In genomic region chr7:98155546-98156279, GRCm38 (mm10) we compare ENCODE assay signal across 8 mouse cellular contexts. TPM values are rescaled to one million over a fixed set of nuclear protein-coding genes. Genes with fewer than 3 reads are reported as not detected.
A peak's percentile ranks its signal among the peaks of the same experiment; 100 is the strongest.
DNase-seq lines count a peak whose midpoint lies in the region; ATAC-seq and TF ChIP-seq lines count a peak whose summit lies in the region.

No protein-coding gene starts in this region.

- TF ChIP-seq EP300 in liver, embryonic 14.5 days (IDR thresholded peaks at IDR 0.05; ENCODE audit: low read depth) = no peak

- 38% methylated on average over 7 of the region's 8 CpGs for WGBS in embryonic facial prominence, embryonic 14.5 days
- 10% methylated on average over 7 of the region's 8 CpGs for WGBS in heart, embryonic 12.5 days
- 4% methylated on average over 8 of the region's 8 CpGs for WGBS in liver, embryonic 14.5 days (ENCODE audit: insufficient replicate concordance)

- H3K36me3 ChIP-seq in C2C12 (ENCODE audit: control insufficient read depth, insufficient read depth) = no peaks in the 10 kb centered on the region
- no peaks in the 10 kb centered on the region for H3K36me3 ChIP-seq in embryonic facial prominence, embryonic 14.5 days (ENCODE audit: control insufficient read depth, insufficient read depth, low read length)
- no peaks in the 10 kb centered on the region for H3K36me3 ChIP-seq in heart, embryonic 12.5 days
- H3K36me3 ChIP-seq in liver, embryonic 14.5 days (replicated peaks; ENCODE audit: control insufficient read depth, insufficient read depth, low read depth) = peaks cover 20% of the 10 kb centered on the region; the same call in 1 of the 2 replicates

- H3K9me3 ChIP-seq in embryonic facial prominence, embryonic 14.5 days (ENCODE audit: control insufficient read depth, low read length) = no peaks in the 10 kb centered on the region
- no peaks in the 10 kb centered on the region for H3K9me3 ChIP-seq in heart, embryonic 12.5 days (replicated peaks)
- H3K9me3 ChIP-seq in liver, embryonic 14.5 days (ENCODE audit: control insufficient read depth, low read length) = no peaks in the 10 kb centered on the region

- DNase-seq in T-cell, adult 2 months (ENCODE audit: low spot score) = peak; percentile 35
- DNase-seq in embryonic facial prominence, embryonic 14.5 days (ENCODE audit: low spot score) = peak; percentile 79
- DNase-seq in kidney, postnatal 10 days = peak; percentile 88
- DNase-seq in liver, embryonic 14.5 days (ENCODE audit: low read depth in 3 of 3, low spot score in 3 of 3) = peak in 1 of 3 experiments; percentile 60
- peak; percentile 66 for DNase-seq in neural tube, embryonic 10.5 days (ENCODE audit: extremely low spot score, low spot score)
- peak; percentile 38 to 53 for DNase-seq in thymus, adult 18-20 months

- H3K4me3 ChIP-seq in C2C12 (ENCODE audit: insufficient read depth, poor library complexity, severe bottlenecking) = no peak overlapping the region
- H3K4me3 ChIP-seq in embryonic facial prominence, embryonic 14.5 days (ENCODE audit: low read depth, low read length) = no peak overlapping the region
- no peak overlapping the region for H3K4me3 ChIP-seq in heart, embryonic 12.5 days
- no peak overlapping the region for H3K4me3 ChIP-seq in liver, embryonic 14.5 days (ENCODE audit: insufficient read depth in 1 of 2, low read depth in 2 of 2, low read length in 2 of 2)

- no peak for ATAC-seq in embryonic facial prominence, embryonic 14.5 days (ENCODE audit: low read depth)
- peak; percentile 71 for ATAC-seq in heart, embryonic 12.5 days (ENCODE audit: insufficient number of reproducible peaks, low FRiP score)
- peak; percentile 49 for ATAC-seq in liver, embryonic 14.5 days (ENCODE audit: insufficient read depth)

- peak; percentile 43 for TF ChIP-seq CTCF in C2C12 (IDR thresholded peaks at IDR 0.05; ENCODE audit: control insufficient read depth, insufficient read depth, insufficient read length)
- peak; percentile 97 for TF ChIP-seq CTCF in liver, embryonic 14.5 days (IDR thresholded peaks at IDR 0.05; ENCODE audit: low read depth)

- no peaks in the 10 kb centered on the region for H3K79me3 ChIP-seq in C2C12 (ENCODE audit: low read depth)

- H3K79me2 ChIP-seq in C2C12 (ENCODE audit: control insufficient read depth, insufficient read depth) = no peaks in the 10 kb centered on the region

- H3K27ac ChIP-seq in embryonic facial prominence, embryonic 14.5 days (replicated peaks; ENCODE audit: low read depth, low read length) = no peak overlapping the region
- H3K27ac ChIP-seq in heart, embryonic 12.5 days (ENCODE audit: poor library complexity, severe bottlenecking) = peak overlapping the region; percentile 62
- peak overlapping the region; percentile 29; the same call in 1 of the 2 replicates for H3K27ac ChIP-seq in liver, embryonic 14.5 days

- H3ac ChIP-seq in C2C12 (ENCODE audit: control insufficient read depth, insufficient read length, low read depth) = no peak overlapping the region

- H3K4me1 ChIP-seq in embryonic facial prominence, embryonic 14.5 days (ENCODE audit: control insufficient read depth, insufficient read depth, low read length) = peaks cover 10% of the 10 kb centered on the region; the same call in 1 of the 2 replicates
- peaks cover 63% of the 10 kb centered on the region for H3K4me1 ChIP-seq in heart, embryonic 12.5 days (replicated peaks)
- peaks cover 33 to 44% of the 10 kb centered on the region in 2 experiments for H3K4me1 ChIP-seq in liver, embryonic 14.5 days (replicated peaks; ENCODE audit: control insufficient read depth in 2 of 2, insufficient read depth in 2 of 2, low read length in 1 of 2)

- H3K9ac ChIP-seq in embryonic facial prominence, embryonic 14.5 days (ENCODE audit: low read depth, low read length) = no peak overlapping the region
- peak overlapping the region; percentile 15; the same call in 1 of the 2 replicates for H3K9ac ChIP-seq in heart, embryonic 12.5 days
- no peak overlapping the region for H3K9ac ChIP-seq in liver, embryonic 14.5 days (replicated peaks)

- H3K4me2 ChIP-seq in embryonic facial prominence, embryonic 14.5 days (ENCODE audit: low read depth, low read length) = no peak overlapping the region
- peak overlapping the region; percentile 5; the same call in 1 of the 2 replicates for H3K4me2 ChIP-seq in heart, embryonic 12.5 days
- no peak overlapping the region for H3K4me2 ChIP-seq in liver, embryonic 14.5 days (ENCODE audit: low read depth)

- H3K27me3 ChIP-seq in C2C12 (ENCODE audit: control insufficient read depth, insufficient read depth, insufficient read length) = no peaks in the 10 kb centered on the region
- H3K27me3 ChIP-seq in embryonic facial prominence, embryonic 14.5 days (replicated peaks; ENCODE audit: control insufficient read depth, insufficient read depth, low read length) = no peaks in the 10 kb centered on the region
- H3K27me3 ChIP-seq in heart, embryonic 12.5 days (replicated peaks) = no peaks in the 10 kb centered on the region
- no peaks in the 10 kb centered on the region for H3K27me3 ChIP-seq in liver, embryonic 14.5 days (ENCODE audit: control insufficient read depth, insufficient read depth, low read length)

TF ChIP-seq in C2C12, 6 proteins besides CTCF, POLR2A, EP300 and RAD21:
- no peak for TF ChIP-seq USF1 (IDR thresholded peaks at IDR 0.05; ENCODE audit: low read depth)
- TF ChIP-seq FOSL1 (IDR thresholded peaks at IDR 0.05; ENCODE audit: insufficient read depth, low read length, poor library complexity, severe bottlenecking) = no peak
- no peak for TF ChIP-seq MYOD1 (IDR thresholded peaks at IDR 0.05; ENCODE audit: control insufficient read depth, insufficient read length, low read depth)
- no peak for TF ChIP-seq MAX (IDR thresholded peaks at IDR 0.05)
- TF ChIP-seq CEBPB (IDR thresholded peaks at IDR 0.05; ENCODE audit: low read depth) = no peak
- no peak for TF ChIP-seq MYOG (IDR thresholded peaks at IDR 0.05; ENCODE audit: control insufficient read depth, extremely low read depth, insufficient read length)

RNA-seq across cellular contexts. Expression of gene Omp, which starts 10.4 kb away (rescaled TPM):
- 0.40 TPM for polyA plus RNA-seq in C2C12 (2012; fragmentation: generic; extraction: Trizol)
- 2.7 and 4.8 TPM in 2 replicates for polyA plus RNA-seq in embryonic facial prominence, embryonic 14.5 days (2014; fragmentation: Nextera tagmentation; extraction: Ambion mirVana)
- 0.19 and 0.20 TPM in 2 replicates for polyA plus RNA-seq in heart, embryonic 12.5 days (2016; fragmentation: Nextera tagmentation; extraction: Ambion mirVana)
- 0.61 and 0.63 TPM in 2 replicates for polyA plus RNA-seq in liver, embryonic 14.5 days (2012; rRNA removed)
- polyA plus RNA-seq in liver, embryonic 14.5 days (2014; fragmentation: Nextera tagmentation; extraction: Ambion mirVana) = 0.24 and 0.44 TPM in 2 replicates

RNA-seq across cellular contexts. Expression of gene Capn5, which starts 22.4 kb away (rescaled TPM):
- 2.5 TPM for polyA plus RNA-seq in C2C12 (2012; fragmentation: generic; extraction: Trizol)
- polyA plus RNA-seq in embryonic facial prominence, embryonic 14.5 days (2014; fragmentation: Nextera tagmentation; extraction: Ambion mirVana) = 5.0 and 6.0 TPM in 2 replicates
- polyA plus RNA-seq in heart, embryonic 12.5 days (2016; fragmentation: Nextera tagmentation; extraction: Ambion mirVana) = 7.4 and 8.0 TPM in 2 replicates
- 13.1 and 13.2 TPM in 2 replicates for polyA plus RNA-seq in liver, embryonic 14.5 days (2012; rRNA removed)
- polyA plus RNA-seq in liver, embryonic 14.5 days (2014; fragmentation: Nextera tagmentation; extraction: Ambion mirVana) = 8.9 and 9.8 TPM in 2 replicates

RNA-seq across cellular contexts. Expression of gene Myo7a, which starts 36.4 kb away (rescaled TPM):
- polyA plus RNA-seq in C2C12 (2012; fragmentation: generic; extraction: Trizol) = 0.06 TPM
- polyA plus RNA-seq in embryonic facial prominence, embryonic 14.5 days (2014; fragmentation: Nextera tagmentation; extraction: Ambion mirVana) = 9.2 and 10.1 TPM in 2 replicates
- polyA plus RNA-seq in heart, embryonic 12.5 days (2016; fragmentation: Nextera tagmentation; extraction: Ambion mirVana) = 13.6 and 14.4 TPM in 2 replicates
- 10.3 and 10.4 TPM in 2 replicates for polyA plus RNA-seq in liver, embryonic 14.5 days (2012; rRNA removed)
- 6.6 and 7.3 TPM in 2 replicates for polyA plus RNA-seq in liver, embryonic 14.5 days (2014; fragmentation: Nextera tagmentation; extraction: Ambion mirVana)

RNA-seq across cellular contexts. Expression of gene B3gnt6, which starts 43.6 kb away (rescaled TPM):
- not detected for polyA plus RNA-seq in C2C12 (2012; fragmentation: generic; extraction: Trizol)
- 0.07 and 0.08 TPM in 2 replicates for polyA plus RNA-seq in embryonic facial prominence, embryonic 14.5 days (2014; fragmentation: Nextera tagmentation; extraction: Ambion mirVana)
- polyA plus RNA-seq in heart, embryonic 12.5 days (2016; fragmentation: Nextera tagmentation; extraction: Ambion mirVana) = 0.10 TPM in 1 of 2 replicates, not detected in the other
- 0.03 and 0.08 TPM in 2 replicates for polyA plus RNA-seq in liver, embryonic 14.5 days (2012; rRNA removed)
- polyA plus RNA-seq in liver, embryonic 14.5 days (2014; fragmentation: Nextera tagmentation; extraction: Ambion mirVana) = 0.05 TPM in 1 of 2 replicates, not detected in the other
